Comparison of ENCODE assay signal across 18 mouse cellular contexts in genomic region chr7:27119676-27120075, GRCm38 (mm10). TPM values are rescaled to one million over a fixed set of nuclear protein-coding genes. Genes with fewer than 3 reads are reported as not detected.
A peak's percentile ranks its signal among the peaks of the same experiment; 100 is the strongest.
DNase-seq lines count a peak whose midpoint lies in the region; ATAC-seq and TF ChIP-seq lines count a peak whose summit lies in the region.
"Had no signal": no experiment of that assay in that cellular context is flagged by ENCODE, and none has a peak within 500 bp of the region (broad histone marks: within the 10 kb centered on the region; RNA-seq: fewer than 3 reads in every experiment).

Cyp2f2 (plus strand) TSS chr7:27119909.

- H3K27ac ChIP-seq in stomach, embryonic 15.5 days = no peak within 1 kb of the TSS
- no peak within 1 kb of the TSS for H3K27ac ChIP-seq in cerebellum, adult 2 months (ENCODE audit: insufficient read depth, low read length)
- H3K27ac ChIP-seq: kidney, postnatal 0 days; midbrain, embryonic 12.5 days had no signal

- H3K4me2 ChIP-seq in stomach, embryonic 15.5 days = no peak within 1 kb of the TSS
- H3K4me2 ChIP-seq: heart, embryonic 12.5 days; midbrain, embryonic 12.5 days had no signal

- H3K4me1 ChIP-seq in stomach, embryonic 15.5 days = no peaks in the 10 kb centered on the region
- no peaks in the 10 kb centered on the region for H3K4me1 ChIP-seq in cerebellum, adult 2 months (ENCODE audit: control insufficient read depth, insufficient read depth, low read length)
- H3K4me1 ChIP-seq: heart, embryonic 12.5 days; midbrain, embryonic 12.5 days had no signal

- peak; percentile 71 to 83 for DNase-seq in lung, adult 18-20 months
- DNase-seq in lung, postnatal 14 days = no peak
- DNase-seq in adrenal gland, postnatal 14 days = peak; percentile 84
- peak; percentile 50 for DNase-seq in large intestine, adult 2 months (ENCODE audit: low read depth, low spot score)
- DNase-seq in cerebellum, adult 2 months = no peak
- DNase-seq in gastrocnemius, adult 18-20 months (ENCODE audit: low spot score) = no peak
- DNase-seq: cerebellum, adult 8-10 months; gastrocnemius, postnatal 10 days; thymus, postnatal 36 days had no signal

- H3K27me3 ChIP-seq in stomach, embryonic 15.5 days (replicated peaks) = no peaks in the 10 kb centered on the region
- H3K27me3 ChIP-seq in cerebellum, adult 2 months (ENCODE audit: control insufficient read depth, insufficient read depth, low read length) = no peaks in the 10 kb centered on the region
- H3K27me3 ChIP-seq: heart, embryonic 12.5 days; midbrain, embryonic 12.5 days had no signal

- no peaks in the 10 kb centered on the region for H3K36me3 ChIP-seq in stomach, embryonic 15.5 days
- H3K36me3 ChIP-seq: G1E; heart, embryonic 12.5 days; midbrain, embryonic 12.5 days had no signal

- TF ChIP-seq CTCF in cerebellum, adult 2 months (IDR thresholded peaks at IDR 0.05; ENCODE audit: borderline replicate concordance, insufficient read depth, low read depth, low read length) = no peak

- H3K9ac ChIP-seq in stomach, embryonic 15.5 days = no peak within 1 kb of the TSS
- H3K9ac ChIP-seq: heart, embryonic 12.5 days; midbrain, embryonic 12.5 days had no signal

- no peak for ATAC-seq in stomach, embryonic 15.5 days (ENCODE audit: insufficient read depth, low FRiP score, low read depth)
- ATAC-seq: inflammation-experienced regulatory T-cells, adult 6 months had no signal

- H3K9me3 ChIP-seq in stomach, embryonic 15.5 days = no peaks in the 10 kb centered on the region
- H3K9me3 ChIP-seq: G1E; heart, embryonic 12.5 days; midbrain, embryonic 12.5 days had no signal

- H3K4me3 ChIP-seq in stomach, embryonic 15.5 days (replicated peaks) = no peak within 1 kb of the TSS
- no peak within 1 kb of the TSS for H3K4me3 ChIP-seq in cerebellum, adult 2 months (replicated peaks; ENCODE audit: insufficient read depth, low read depth, low read length)
- H3K4me3 ChIP-seq: heart, embryonic 12.5 days; midbrain, embryonic 12.5 days had no signal

- TF ChIP-seq POLR2A in cerebellum, adult 2 months (IDR thresholded peaks at IDR 0.05; ENCODE audit: borderline replicate concordance, insufficient read depth, low read length) = no peak

RNA-seq across cellular contexts. Expression of gene Cyp2f2, which starts in this region (rescaled TPM):
- total RNA-seq in adrenal gland, postnatal 14 days (2021) = 733 and 877 TPM in 2 replicates
- 0.18 and 0.22 TPM in 2 replicates for polyA plus RNA-seq in large intestine, adult 2 months (2012; rRNA removed)
- 57.7 and 91.6 TPM in 2 replicates for polyA plus RNA-seq in stomach, embryonic 15.5 days (2015; fragmentation: Nextera tagmentation; extraction: Ambion mirVana)
- 0.10 and 0.73 TPM in 2 replicates for polyA plus RNA-seq in cerebellum, adult 2 months (2012; rRNA removed)
- 1 to 10 TPM; 1.5 to 1.9 TPM for total RNA-seq in gastrocnemius, adult 18-20 months (2021)
- total RNA-seq: G1E; hematopoietic stem cell, adult 5-6 weeks; left cerebral cortex, postnatal 36 days had no signal
- polyA plus RNA-seq: brain, embryonic 14.5 days; G1E; heart, embryonic 12.5 days; inflammation-experienced regulatory T-cells, adult 6 months; midbrain, embryonic 12.5 days had no signal

Comparison
In these comparisons a context has a peak if more than half of its experiments do, and no peak if none do; other contexts are left out.
1. RNA of gene Cyp2f2 (total RNA-seq): 733 to 877 TPM in adrenal gland, postnatal 14 days; 1.5 to 1.9 TPM in gastrocnemius, adult 18-20 months; every median in the first group is over 100 times any median in the second.
2. RNA of gene Cyp2f2 (polyA plus RNA-seq): 57.7 to 91.6 TPM in stomach, embryonic 15.5 days; 0.18 to 0.22 TPM in large intestine, adult 2 months and 0.10 to 0.73 TPM in cerebellum, adult 2 months; every median in the first group is over 10 times any median in the second.
3. DNase-seq: peak in lung, adult 18-20 months (2 of 2) and adrenal gland, postnatal 14 days (single experiment); none in lung, postnatal 14 days (single experiment), cerebellum, adult 2 months (0 of 2) and gastrocnemius, adult 18-20 months (single experiment).
4. Peak in DNase-seq in large intestine, adult 2 months; RNA of the gene not detected or under 1 TPM.